Mouse (Mus musculus) large intestine, adult 2 months (tissue): ENCODE measurements around the gene Thada. TPM values are rescaled to one million over a fixed set of nuclear protein-coding genes. Genes with fewer than 3 reads are reported as not detected.

Source experiments
- DNase-seq: peaks from one replicate; pipeline ENCODE4 v3.0.0-alpha.2; 2012; ENCODE audit warnings: low read depth, low spot score
- WGBS: fragments of 180-500 bp; shearing (Covaris S2); methylation state at CpG from one replicate; pipeline ENCODE4 v1.1.7; 2018; 5-methylcytosine and 5-hydroxymethylcytosine counted together
- polyA plus RNA-seq: library from polyadenylated mRNA; depleted of rRNA; stranded (reverse); fragments of >200 nt; gene quantifications from 2 replicates; pipeline ENCODE4 v1.2.3, GENCODE M21; 2012

The Thada gene
- polyA plus RNA-seq, 1 experiment: 4.4 TPM

- WGBS: 18% methylated on average over 18 of the region's 18 CpGs
- no peak for DNase-seq
These were observed 284.3 kb downstream of the Thada start for GRCm38 (mm10) chr17:84181502-84182310.

GRCm38 (mm10) chr17:84180715-84181501, 285.1 kb downstream of the Thada start:
- WGBS: 12% methylated on average over 11 of the region's 11 CpGs
- no peak for DNase-seq

- DNase-seq: no peak
- 59% methylated on average over 4 of the region's 4 CpGs for WGBS
These were observed 286.0 kb downstream of the Thada start for GRCm38 (mm10) chr17:84179973-84180365.

- DNase-seq: no peak
- WGBS: 72% methylated on average over 17 of the region's 17 CpGs
These were observed 286.7 kb downstream of the Thada start for GRCm38 (mm10) chr17:84179026-84179972.

- 15% methylated on average over 8 of the region's 8 CpGs for WGBS
- no peak for DNase-seq
These were observed 288.5 kb downstream of the Thada start for GRCm38 (mm10) chr17:84177481-84177880.

- 76% methylated on average over 7 of the region's 7 CpGs for WGBS
- no peak for DNase-seq
These were observed 289.6 kb downstream of the Thada start for GRCm38 (mm10) chr17:84176446-84176845.

- 97% methylated on average over 17 of the region's 17 CpGs for WGBS
- DNase-seq: no peak
These were observed 290.8 kb downstream of the Thada start for GRCm38 (mm10) chr17:84175196-84175595.

GRCm38 (mm10) chr17:84167377-84167776, 298.6 kb downstream of the Thada start:
- no peak for DNase-seq
- 85% methylated on average over 4 of the region's 4 CpGs for WGBS

GRCm38 (mm10) chr17:84166135-84166860, 299.7 kb downstream of the Thada start:
- no peak for DNase-seq
- 87% methylated on average over 9 of the region's 9 CpGs for WGBS

GRCm38 (mm10) chr17:84165735-84166134, 300.3 kb downstream of the Thada start:
- 75% methylated on average over 3 of the region's 3 CpGs for WGBS
- no peak for DNase-seq

- 88% methylated on average over 8 of the region's 8 CpGs for WGBS
- DNase-seq: no peak
These were observed 301.9 kb downstream of the Thada start for GRCm38 (mm10) chr17:84164146-84164545.

GRCm38 (mm10) chr17:84163066-84163785, 302.8 kb downstream of the Thada start:
- no peak for DNase-seq
- 80% methylated on average over 12 of the region's 12 CpGs for WGBS

- no peak for DNase-seq
These were observed 303.7 kb downstream of the Thada start for GRCm38 (mm10) chr17:84162211-84162760.

GRCm38 (mm10) chr17:84161231-84161854, 304.7 kb downstream of the Thada start:
- DNase-seq: no peak
- 20% methylated on average over 6 of the region's 6 CpGs for WGBS

More at GRCm38 (mm10) chr17:84162211-84162760, 303.7 kb downstream of the Thada start:
- WGBS: 88% methylated on average over 8 of the region's 8 CpGs

- DNase-seq: no peak
- WGBS: 62% methylated on average over 15 of the region's 15 CpGs
These were observed 307.1 kb downstream of the Thada start for GRCm38 (mm10) chr17:84158891-84159290.

- no peak for DNase-seq
- 83% methylated on average over 12 of the region's 12 CpGs for WGBS
These were observed 307.6 kb downstream of the Thada start for GRCm38 (mm10) chr17:84158461-84158795.

- WGBS: 50% methylated on average over 6 of the region's 6 CpGs
- no peak for DNase-seq
These were observed 308.1 kb downstream of the Thada start for GRCm38 (mm10) chr17:84157743-84158460.
